Mouse (Mus musculus) small intestine, adult 2 months (tissue): ENCODE measurements around the gene Tmem8b.

ENCODE experiments used
- CTCF ChIP-seq: fragments of 200-500 bp; IDR thresholded peaks from 2 replicates; pipeline ENCODE4 v1.5.1; 2012; ENCODE audit warnings: low read depth, mild to moderate bottlenecking, control low read depth, inconsistent platforms, low read length, moderate library complexity, mixed read lengths; ENCODE audit not compliant: insufficient replicate concordance, insufficient read length; ENCODE audit errors: extremely low read depth
- POLR2A ChIP-seq: fragments of 200-500 bp; IDR thresholded peaks from 2 replicates; pipeline ENCODE4 v1.6.1; 2012; ENCODE audit warnings: low read depth, mild to moderate bottlenecking, control low read depth, inconsistent platforms, low read length, moderate library complexity

- no peak for TF ChIP-seq CTCF
- TF ChIP-seq POLR2A = no peak
These were observed 6.8 kb downstream of the Tmem8b start for GRCm38 (mm10) chr4:43675608-43676007.
